Mouse (Mus musculus): ENCODE data around the gene Gm47995.

DNA sequence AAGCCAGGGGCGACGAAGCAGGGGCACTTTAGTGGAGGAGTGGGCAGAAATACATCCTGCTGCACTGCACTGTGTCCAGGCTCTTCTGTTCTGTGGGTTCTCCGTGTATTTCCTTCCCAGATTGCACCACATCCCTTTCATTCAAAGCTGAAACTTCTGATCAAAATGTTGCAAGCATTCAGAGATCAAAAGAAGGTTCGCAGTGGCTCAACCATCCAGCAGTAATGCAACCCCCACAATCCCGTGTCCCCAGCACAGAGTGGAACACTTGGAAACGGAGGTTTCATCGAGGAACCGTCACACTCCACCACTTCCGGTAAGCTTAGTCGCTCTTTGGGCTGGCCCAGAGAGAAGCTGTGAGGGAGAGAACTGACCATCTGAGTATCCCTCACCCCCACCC lies 46.9 kb downstream of the Gm47995 start:
- TF ChIP-seq POLR2A (IDR thresholded peaks at IDR 0.05; ENCODE audit: low read depth, low read length) (no peak), CTCF (conservative IDR thresholded peaks at IDR 0.05; ENCODE audit: insufficient read depth, insufficient read length, low read depth, low read length) (no peak)
